Mouse (Mus musculus) heart, adult 11 months (tissue): ENCODE measurements at regions not wholly inside any gene's neighbourhood (a gene's known extent, or its start where the extent isn't known, plus 50 kb on each side); places are given as distances from the start of the nearest gene placed in this dataset.

ENCODE experiments used
- DNase-seq: peaks from one replicate; pipeline ENCODE4 v3.0.0; 2022

- DNase-seq: no peak
Observed at GRCm38 (mm10) chr3:52499581-52499980, 231.4 kb downstream of the Foxo1 start.

GRCm38 (mm10) chr3:52498506-52499228, 230.5 kb downstream of the Foxo1 start:
- DNase-seq: no peak

GRCm38 (mm10) chr3:52496965-52497364, 228.8 kb downstream of the Foxo1 start:
- DNase-seq: no peak

GRCm38 (mm10) chr3:52495401-52495800, 227.3 kb downstream of the Foxo1 start:
- no peak for DNase-seq

- no peak for DNase-seq
Observed at GRCm38 (mm10) chr3:52494924-52495323, 226.8 kb downstream of the Foxo1 start.

- no peak for DNase-seq
Observed at GRCm38 (mm10) chr3:52479186-52479585, 211.1 kb downstream of the Foxo1 start.

- DNase-seq: peak; percentile 70
Observed at GRCm38 (mm10) chr3:52469900-52470299, 201.8 kb downstream of the Foxo1 start.

- DNase-seq: peak; percentile 72
Observed at GRCm38 (mm10) chr3:52469397-52469796, 201.3 kb downstream of the Foxo1 start.

- peak; percentile 46 for DNase-seq
Observed at GRCm38 (mm10) chr3:52468326-52468725, 200.2 kb downstream of the Foxo1 start.

GRCm38 (mm10) chr3:52467876-52468275, 199.7 kb downstream of the Foxo1 start:
- peak; percentile 69 for DNase-seq

GRCm38 (mm10) chr3:52466984-52467565, 198.9 kb downstream of the Foxo1 start:
- DNase-seq: peak; percentile 61

GRCm38 (mm10) chr3:52466571-52466970, 198.4 kb downstream of the Foxo1 start:
- peak; percentile 86 for DNase-seq

- peak; percentile 64 for DNase-seq
Observed at GRCm38 (mm10) chr3:52463911-52464310, 195.8 kb downstream of the Foxo1 start.

GRCm38 (mm10) chr3:52454955-52455354, 186.8 kb downstream of the Foxo1 start:
- DNase-seq: no peak

- peak; percentile 94 for DNase-seq
Observed at GRCm38 (mm10) chr3:52453041-52453440, 184.9 kb downstream of the Foxo1 start.

GRCm38 (mm10) chr3:52452345-52452744, 184.2 kb downstream of the Foxo1 start:
- peak; percentile 99 for DNase-seq

- DNase-seq: peak; percentile 72
Observed at GRCm38 (mm10) chr3:52446991-52447390, 178.9 kb downstream of the Foxo1 start.

- DNase-seq: peak; percentile 83
Observed at GRCm38 (mm10) chr3:52446500-52446899, 178.4 kb downstream of the Foxo1 start.

- DNase-seq: peak; percentile 85
Observed at GRCm38 (mm10) chr3:52444420-52445119, 176.4 kb downstream of the Foxo1 start.

- DNase-seq: peak; percentile 99
Observed at GRCm38 (mm10) chr3:52443856-52444255, 175.7 kb downstream of the Foxo1 start.

- peak; percentile 83 for DNase-seq
Observed at GRCm38 (mm10) chr3:52429014-52429589, 161.0 kb downstream of the Foxo1 start.

- DNase-seq: peak; percentile 33
Observed at GRCm38 (mm10) chr3:52422826-52423225, 154.7 kb downstream of the Foxo1 start.

- DNase-seq: peak; percentile 37
Observed at GRCm38 (mm10) chr3:52416261-52416660, 148.1 kb downstream of the Foxo1 start.

- DNase-seq: peak; percentile 91
Observed at GRCm38 (mm10) chr3:52415361-52415760, 147.2 kb downstream of the Foxo1 start.
